Mouse (Mus musculus) hindbrain, embryonic 16.5 days (tissue): Measurements from ENCODE around the gene Teddm1a. TPM values are rescaled to one million over a fixed set of nuclear protein-coding genes. Genes with fewer than 3 reads are reported as not detected.
A peak's percentile ranks its signal among the peaks of the same experiment; 100 is the strongest.

Experiments used
- ATAC-seq: fragments of 200-750 bp; cut with Nextera tagmentation; 2 replicates; pipeline ENCODE4 v1.8.0; 2017; ENCODE audit warnings: moderate TSS enrichment, moderate library complexity
- H3K27ac ChIP-seq: fragments of 300-500 bp; sonication (generic); 2 replicates; pipeline ENCODE4 v1.5.1; 2014; ENCODE audit warnings: low read depth, mild to moderate bottlenecking, control low read depth, low read length, moderate library complexity
- H3K27me3 ChIP-seq: fragments of 300-500 bp; sonication (generic); replicated peaks from 2 replicates; pipeline ENCODE4 v1.6.1; 2014; ENCODE audit warnings: low read length; ENCODE audit not compliant: control insufficient read depth, insufficient read depth
- H3K36me3 ChIP-seq: fragments of 300-500 bp; sonication (generic); 2 replicates; pipeline ENCODE4 v1.6.1; 2014; ENCODE audit warnings: mild to moderate bottlenecking, low read length, moderate library complexity, mixed read lengths; ENCODE audit not compliant: control insufficient read depth, insufficient read depth
- H3K4me1 ChIP-seq: fragments of 300-500 bp; sonication (generic); 2 replicates; pipeline ENCODE4 v1.6.1; 2014; ENCODE audit warnings: low read depth, low read length; ENCODE audit not compliant: control insufficient read depth, insufficient read depth
- H3K4me2 ChIP-seq: fragments of 300-500 bp; sonication (generic); 2 replicates; pipeline ENCODE4 v1.6.1; 2014; ENCODE audit warnings: mild to moderate bottlenecking, low read length, control low read depth, moderate library complexity
- H3K4me3 ChIP-seq: fragments of 300-500 bp; sonication (generic); 2 replicates; pipeline ENCODE4 v1.5.1; 2014; ENCODE audit warnings: mild to moderate bottlenecking, low read length, control low read depth, moderate library complexity
- H3K9ac ChIP-seq: fragments of 300-500 bp; sonication (generic); 2 replicates; pipeline ENCODE4 v1.6.1; 2014; ENCODE audit warnings: low read depth, mild to moderate bottlenecking, control low read depth, low read length, moderate library complexity
- H3K9me3 ChIP-seq: fragments of 300-500 bp; sonication (generic); 2 replicates; pipeline ENCODE4 v1.6.1; 2014; ENCODE audit warnings: mild to moderate bottlenecking, low read length, moderate library complexity; ENCODE audit not compliant: control insufficient read depth
- WGBS: fragments of 180-500 bp; shearing (Covaris S2); extraction: QIAGEN DNeasy Blood & Tissue Kit; methylation state at CpG from one replicate; pipeline ENCODE4 v1.1.7; 2014; 5-methylcytosine and 5-hydroxymethylcytosine counted together
- polyA plus RNA-seq: library from polyadenylated mRNA; unstranded; fragments of >200 nt; fragmentation: Nextera tagmentation; extraction: Ambion mirVana; gene quantifications from 2 replicates; pipeline ENCODE4 v1.2.1, GENCODE M21; 2015

Gene Teddm1a
- polyA plus RNA-seq, 1 experiment from 2014 or later, result not detected

GRCm38 (mm10) chr1:153886024-153886633, 5.4 kb upstream of the Teddm1a start:
- Histone ChIP-seq H3K36me3 (no peaks in the 10 kb centered on the region), H3K4me1 (no peaks in the 10 kb centered on the region), H3K9me3 (no peaks in the 10 kb centered on the region), H3K27me3 (no peaks in the 10 kb centered on the region), H3K9ac (no peak overlapping the region), H3K27ac (no peak overlapping the region), H3K4me3 (no peak overlapping the region), H3K4me2 (no peak overlapping the region)
- WGBS, result 37% methylated on average over 17 of the region's 17 CpGs
- peak; percentile 56 for ATAC-seq

- Histone ChIP-seq H3K27ac (no peak overlapping the region), H3K4me3 (no peak overlapping the region), H3K27me3 (no peaks in the 10 kb centered on the region), H3K4me1 (peaks cover 1% of the 10 kb centered on the region; the same call in 1 of the 2 replicates), H3K9me3 (no peaks in the 10 kb centered on the region), H3K9ac (no peak overlapping the region), H3K4me2 (no peak overlapping the region), H3K36me3 (no peaks in the 10 kb centered on the region)
- ATAC-seq, result no peak
- 96% methylated on average over 10 of the region's 10 CpGs for WGBS
Observed at GRCm38 (mm10) chr1:153890121-153890520, 1.4 kb upstream of the Teddm1a start.

GRCm38 (mm10) chr1:153893746-153894145, 2.2 kb downstream of the Teddm1a start:
- Histone ChIP-seq H3K4me2 (no peak overlapping the region), H3K27ac (no peak overlapping the region), H3K27me3 (no peaks in the 10 kb centered on the region), H3K9me3 (no peaks in the 10 kb centered on the region), H3K9ac (no peak overlapping the region), H3K36me3 (no peaks in the 10 kb centered on the region), H3K4me3 (no peak overlapping the region), H3K4me1 (peaks cover 5% of the 10 kb centered on the region; the same call in 1 of the 2 replicates)
- WGBS, result 69% methylated on average over 2 of the region's 2 CpGs
- ATAC-seq, result no peak

- WGBS, result 57% methylated on average over 8 of the region's 8 CpGs
- no peak overlapping the region for H3K4me2 ChIP-seq
- no peak overlapping the region; the same call in 1 of the 2 replicates for H3K27ac ChIP-seq
- peaks cover 9% of the 10 kb centered on the region; the same call in 1 of the 2 replicates for H3K4me1 ChIP-seq
- H3K9me3 ChIP-seq, result no peaks in the 10 kb centered on the region
- H3K9ac ChIP-seq, result no peak overlapping the region
- H3K27me3 ChIP-seq, result no peaks in the 10 kb centered on the region
- H3K36me3 ChIP-seq, result no peaks in the 10 kb centered on the region
- 0 out of 2 replicates have a peak, but pooled peaks have one; percentile 13 for ATAC-seq
- H3K4me3 ChIP-seq, result no peak overlapping the region
Observed at GRCm38 (mm10) chr1:153894201-153894893, 2.8 kb downstream of the Teddm1a start.

- Histone ChIP-seq H3K9ac (no peak overlapping the region), H3K36me3 (no peaks in the 10 kb centered on the region), H3K27me3 (no peaks in the 10 kb centered on the region), H3K4me2 (no peak overlapping the region), H3K4me1 (peaks cover 9% of the 10 kb centered on the region; the same call in 1 of the 2 replicates), H3K27ac (no peak overlapping the region), H3K4me3 (no peak overlapping the region), H3K9me3 (no peaks in the 10 kb centered on the region)
- 40% methylated on average over 5 of the region's 5 CpGs for WGBS
- ATAC-seq, result peak; percentile 8; the same call in 1 of the 2 replicates
Observed at GRCm38 (mm10) chr1:153894979-153895378, 3.4 kb downstream of the Teddm1a start.

- Histone ChIP-seq H3K36me3 (no peaks in the 10 kb centered on the region), H3K4me2 (no peak overlapping the region), H3K27me3 (no peaks in the 10 kb centered on the region), H3K9ac (no peak overlapping the region), H3K4me1 (peaks cover 18% of the 10 kb centered on the region), H3K4me3 (no peak overlapping the region), H3K27ac (no peak overlapping the region), H3K9me3 (no peaks in the 10 kb centered on the region)
- WGBS, result 89% methylated on average over 8 of the region's 8 CpGs
- ATAC-seq, result no peak
Observed at GRCm38 (mm10) chr1:153897196-153897595, 5.7 kb downstream of the Teddm1a start.

GRCm38 (mm10) chr1:153898989-153899730, 7.6 kb downstream of the Teddm1a start:
- WGBS, result 15% methylated on average over 22 of the region's 22 CpGs

GRCm38 (mm10) chr1:153899731-153900380, 8.3 kb downstream of the Teddm1a start, which contains the start of the genes Glul and Teddm2:
TSS of gene Glul (plus strand) at chr1:153899944.
TSS of gene Teddm2 (minus strand) at chr1:153900228.
- H3K27ac ChIP-seq, result peak within 1 kb of the TSS; percentile 95
- under 1% methylated on average over 51 of the region's 51 CpGs for WGBS
- ATAC-seq, result peak; percentile 97

More at GRCm38 (mm10) chr1:153898989-153899730, 7.6 kb downstream of the Teddm1a start:
- H3K4me2 ChIP-seq, result peak overlapping the region; percentile 83
- H3K27me3 ChIP-seq, result no peaks in the 10 kb centered on the region
- peak overlapping the region; percentile 94 for H3K9ac ChIP-seq
- peak; percentile 60 for ATAC-seq
- peaks cover 8% of the 10 kb centered on the region; the same call in 1 of the 2 replicates for H3K36me3 ChIP-seq
- H3K9me3 ChIP-seq, result no peaks in the 10 kb centered on the region
- peak overlapping the region; percentile 95 for H3K4me3 ChIP-seq
- H3K27ac ChIP-seq, result peak overlapping the region; percentile 95
- peaks cover 27% of the 10 kb centered on the region for H3K4me1 ChIP-seq

More at GRCm38 (mm10) chr1:153899731-153900380, 8.3 kb downstream of the Teddm1a start, which contains the start of the genes Glul and Teddm2:
- Histone ChIP-seq H3K9me3 (no peaks in the 10 kb centered on the region), H3K4me2 (peak within 1 kb of the TSS; percentile 83), H3K4me1 (peaks cover 27% of the 10 kb centered on the region), H3K4me3 (peak within 1 kb of the TSS; percentile 95), H3K27me3 (no peaks in the 10 kb centered on the region), H3K36me3 (peaks cover 10% of the 10 kb centered on the region; the same call in 1 of the 2 replicates), H3K9ac (peak within 1 kb of the TSS; percentile 94)
